Mouse (Mus musculus): Measurements from ENCODE around the gene Macrod1. TPM values are rescaled to one million over a fixed set of nuclear protein-coding genes. Genes with fewer than 3 reads are reported as not detected.

The Macrod1 gene
- polyA plus RNA-seq, 1 experiment from 2014 or later, result 5.5 TPM

DNA sequence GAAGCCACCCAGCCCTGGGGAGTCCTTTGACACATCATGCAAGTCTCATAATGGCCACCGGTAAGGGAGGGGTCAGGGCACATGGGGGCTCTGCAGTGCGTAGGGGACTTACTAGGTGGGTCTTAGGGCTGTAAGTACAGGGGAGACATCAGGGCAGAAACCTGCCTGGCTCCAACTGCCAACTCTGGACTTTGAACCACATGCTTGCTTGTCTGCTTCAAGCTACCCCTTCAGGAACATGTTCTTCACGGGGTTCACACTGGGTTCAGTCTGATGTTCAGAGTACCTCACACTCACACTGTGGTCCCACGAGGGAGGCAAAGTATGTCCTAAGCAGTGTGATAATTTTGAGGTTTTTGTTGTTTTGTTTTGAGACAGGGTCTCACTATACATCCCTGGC lies 82.7 kb downstream of the Macrod1 start:
- H3K36me3 ChIP-seq, result no peaks in the 10 kb centered on the region

DNA sequence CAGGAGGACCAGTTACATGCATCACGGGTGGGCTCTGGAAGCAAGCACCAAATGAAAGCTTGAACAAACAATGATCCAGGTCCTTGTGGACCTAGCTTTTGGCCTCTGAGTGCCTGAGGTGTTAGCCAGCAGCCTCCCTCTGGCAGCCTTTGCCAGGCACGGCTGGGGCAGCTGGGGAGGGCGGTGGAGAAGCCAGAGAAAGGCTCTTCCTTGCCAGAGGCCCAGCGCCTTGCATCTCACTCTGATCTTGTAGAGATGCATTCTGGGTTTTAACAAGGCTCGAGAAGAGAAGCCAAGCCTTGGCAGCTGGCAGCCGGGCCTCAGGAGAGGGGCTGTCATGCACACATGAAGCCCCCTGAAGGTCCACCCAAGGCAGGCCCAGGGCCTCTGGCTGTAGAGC lies 83.8 kb downstream of the Macrod1 start:
- WGBS, result 26% methylated on average over 6 of the region's 6 CpGs
- Histone ChIP-seq H3K36me3 (no peaks in the 10 kb centered on the region), H3K4me3 (no peak overlapping the region), H3K27me3 (peaks cover under 1% of the 10 kb centered on the region; the same call in 1 of the 2 replicates), H3K27ac (replicated peaks) (peak overlapping the region; percentile 64), H3K4me2 (no peak overlapping the region), H3K9ac (peak overlapping the region; percentile 9; the same call in 1 of the 2 replicates), H3K9me3 (no peaks in the 10 kb centered on the region), H3K4me1 (replicated peaks) (peaks cover 87% of the 10 kb centered on the region)
- ATAC-seq (ENCODE audit: low FRiP score, low read depth), result no peak

More for the DNA sequence above, 82.7 kb downstream of the Macrod1 start:
- Histone ChIP-seq H3K27ac (replicated peaks) (0 out of 2 replicates have a peak overlapping the region, but pooled peaks have one; percentile 10), H3K4me3 (no peak overlapping the region), H3K4me1 (replicated peaks) (peaks cover 98% of the 10 kb centered on the region), H3K9me3 (no peaks in the 10 kb centered on the region), H3K27me3 (no peaks in the 10 kb centered on the region), H3K4me2 (no peak overlapping the region), H3K9ac (no peak overlapping the region)
- no peak for ATAC-seq (ENCODE audit: low FRiP score, low read depth)
- WGBS, result 72% methylated on average over 4 of the region's 4 CpGs

DNA sequence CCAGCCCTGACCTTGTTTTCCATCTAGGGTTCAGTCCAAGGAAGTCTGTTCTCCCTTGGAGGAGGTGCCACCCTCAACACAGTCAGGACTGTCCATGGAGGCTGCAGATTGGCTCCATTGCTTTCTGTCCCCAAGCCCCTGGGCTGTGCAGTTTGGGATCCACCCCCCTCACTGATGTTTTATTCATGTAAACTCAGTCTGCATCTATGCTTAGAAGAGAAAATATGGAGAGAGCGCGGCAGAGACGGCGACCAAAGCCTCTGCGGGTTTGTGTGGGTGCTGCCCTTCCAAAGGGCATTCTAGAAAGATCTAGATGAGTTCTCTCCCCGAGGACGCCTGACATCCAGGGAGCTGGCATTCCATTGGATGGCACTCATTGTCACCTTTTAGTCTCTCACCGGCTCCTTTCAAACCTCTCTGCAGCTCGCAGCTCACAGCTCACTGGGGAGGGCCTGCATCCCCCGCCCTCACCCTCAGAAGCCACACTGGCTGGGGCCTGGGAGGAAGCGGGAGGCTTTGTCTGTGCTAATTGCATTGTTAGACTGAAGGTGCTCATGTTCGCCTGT lies 84.3 kb downstream of the Macrod1 start:
- ATAC-seq (ENCODE audit: low FRiP score, low read depth), result no peak
- H3K4me2 ChIP-seq, result no peak overlapping the region
- 23% methylated on average over 12 of the region's 12 CpGs for WGBS

DNA sequence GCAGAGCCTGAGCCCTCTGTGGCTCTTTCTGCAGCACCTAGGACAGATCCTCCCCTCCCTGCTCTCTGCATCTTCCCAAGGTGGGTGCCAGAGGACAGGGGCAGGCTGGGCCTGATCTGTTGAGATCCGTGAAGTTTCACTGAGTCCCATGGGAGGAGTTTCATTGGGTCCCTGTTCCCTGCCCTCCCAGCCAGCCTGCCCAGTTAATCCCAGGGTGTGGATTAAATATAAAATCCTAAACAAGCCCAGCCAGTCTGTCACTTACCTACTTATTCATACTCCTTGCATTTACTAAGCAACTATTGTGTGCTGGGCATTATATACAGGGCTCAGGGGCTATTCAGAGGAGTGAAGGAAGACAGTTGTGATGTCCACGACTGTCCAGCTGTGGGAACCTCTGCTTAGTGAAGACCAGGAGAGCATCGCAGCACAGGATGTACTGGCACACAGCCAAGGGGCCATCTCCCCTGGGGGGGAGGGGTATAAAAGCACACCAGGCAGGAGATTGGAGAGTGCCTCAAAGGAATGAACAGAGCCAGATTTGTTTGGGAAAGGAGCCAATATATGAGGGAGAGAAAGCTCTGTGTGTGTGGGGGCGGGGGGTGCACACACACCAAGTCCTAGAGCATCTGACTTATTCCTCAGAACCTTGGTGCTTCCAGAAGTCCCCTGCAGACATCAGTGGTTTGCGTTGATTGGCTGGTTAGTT lies 85.8 kb downstream of the Macrod1 start:
- 0 out of 2 replicates have a peak overlapping the region, but pooled peaks have one; percentile 0 for H3K27ac ChIP-seq (replicated peaks)
- H3K36me3 ChIP-seq, result no peaks in the 10 kb centered on the region
- peak; percentile 13; the same call in 1 of the 2 replicates for ATAC-seq (ENCODE audit: low FRiP score, low read depth)
- no peaks in the 10 kb centered on the region for H3K9me3 ChIP-seq
- no peak overlapping the region for H3K9ac ChIP-seq
- peaks cover 8% of the 10 kb centered on the region; the same call in 1 of the 2 replicates for H3K27me3 ChIP-seq
- H3K4me3 ChIP-seq, result no peak overlapping the region
- peaks cover 79% of the 10 kb centered on the region for H3K4me1 ChIP-seq (replicated peaks)
- H3K4me2 ChIP-seq, result no peak overlapping the region
- WGBS, result 43% methylated on average over 5 of the region's 5 CpGs

More for the DNA sequence above, 84.3 kb downstream of the Macrod1 start:
- Histone ChIP-seq H3K27ac (replicated peaks) (peak overlapping the region; percentile 64), H3K36me3 (no peaks in the 10 kb centered on the region), H3K9me3 (no peaks in the 10 kb centered on the region), H3K4me1 (replicated peaks) (peaks cover 81% of the 10 kb centered on the region), H3K4me3 (no peak overlapping the region), H3K27me3 (peaks cover 6% of the 10 kb centered on the region; the same call in 1 of the 2 replicates), H3K9ac (peak overlapping the region; percentile 9; the same call in 1 of the 2 replicates)

DNA sequence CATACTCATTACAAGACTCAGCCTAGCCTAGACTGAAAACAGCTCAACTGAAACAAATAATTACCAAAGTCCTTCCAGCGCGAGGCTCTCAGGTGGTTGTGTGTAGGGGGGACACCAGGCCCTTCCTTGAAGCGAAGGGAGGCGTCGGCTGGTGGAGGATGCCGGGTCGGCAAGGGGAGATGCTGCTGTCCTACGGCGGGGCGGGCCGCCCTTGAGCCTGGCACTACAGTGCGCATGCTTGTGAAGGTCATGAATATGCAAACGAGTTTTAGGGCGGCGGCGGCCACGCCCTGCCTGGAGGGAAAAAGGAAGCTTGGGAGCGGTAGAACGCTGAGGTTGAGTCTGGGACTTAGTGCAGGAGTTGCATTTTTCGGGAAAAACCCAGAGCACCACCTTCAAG lies 87.2 kb downstream of the Macrod1 start:
- H3K4me2 ChIP-seq, result peak overlapping the region; percentile 55
- peak overlapping the region; percentile 30; the same call in 1 of the 2 replicates for H3K9ac ChIP-seq
- peaks cover 8% of the 10 kb centered on the region; the same call in 1 of the 2 replicates for H3K27me3 ChIP-seq
- H3K9me3 ChIP-seq, result no peaks in the 10 kb centered on the region
- WGBS, result 1% methylated on average over 20 of the region's 20 CpGs
- no peak for ATAC-seq (ENCODE audit: low FRiP score, low read depth)
- peaks cover 78% of the 10 kb centered on the region for H3K4me1 ChIP-seq (replicated peaks)
- peak overlapping the region; percentile 23; the same call in 1 of the 2 replicates for H3K27ac ChIP-seq (replicated peaks)
- H3K36me3 ChIP-seq, result no peaks in the 10 kb centered on the region
- H3K4me3 ChIP-seq, result peak overlapping the region; percentile 25

DNA sequence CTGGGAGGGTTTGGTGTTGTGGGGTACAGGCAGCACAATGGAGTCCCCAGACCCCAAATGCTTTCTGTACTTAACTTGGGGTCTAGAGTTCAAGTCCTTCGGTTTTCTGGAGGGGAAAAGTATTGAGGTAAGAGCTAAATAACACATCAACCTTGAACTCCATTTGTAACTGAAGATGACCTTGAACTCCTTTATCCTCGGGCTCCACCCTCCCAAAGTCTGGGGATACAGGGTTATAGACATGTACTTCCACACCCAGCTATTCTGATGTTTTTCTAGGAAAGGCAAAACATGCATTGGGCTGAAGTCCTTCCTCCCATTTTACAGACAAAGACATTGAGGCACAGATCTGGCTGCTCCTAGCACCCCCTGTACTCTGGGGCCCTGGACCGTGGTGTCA lies 87.8 kb downstream of the Macrod1 start:
- Histone ChIP-seq H3K4me3 (no peak overlapping the region), H3K9ac (no peak overlapping the region), H3K4me1 (replicated peaks) (peaks cover 79% of the 10 kb centered on the region), H3K27ac (replicated peaks) (no peak overlapping the region), H3K27me3 (peaks cover 8% of the 10 kb centered on the region; the same call in 1 of the 2 replicates), H3K9me3 (no peaks in the 10 kb centered on the region), H3K4me2 (no peak overlapping the region), H3K36me3 (no peaks in the 10 kb centered on the region)
- 66% methylated on average over 3 of the region's 3 CpGs for WGBS
- no peak for ATAC-seq (ENCODE audit: low FRiP score, low read depth)

DNA sequence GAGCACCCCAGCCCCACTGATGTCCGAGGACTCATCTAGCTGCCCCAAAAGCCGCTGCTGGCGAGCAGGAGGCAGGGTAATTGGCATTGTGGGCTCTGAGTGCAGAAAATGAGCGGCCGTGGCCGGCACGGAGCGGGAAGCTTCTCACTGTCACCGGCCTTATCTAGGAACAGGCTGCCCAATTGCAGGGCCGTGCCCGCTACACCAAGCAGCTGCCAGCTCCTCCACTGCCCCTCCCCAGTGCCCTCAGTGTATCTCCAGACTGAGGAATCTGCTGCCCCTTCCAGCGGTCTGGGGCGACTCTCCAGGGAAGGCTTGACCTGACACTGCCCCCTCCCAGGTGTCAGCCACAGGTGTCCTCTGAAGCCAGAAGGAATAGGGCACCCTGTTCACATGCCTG lies 89.8 kb downstream of the Macrod1 start:
- H3K4me1 ChIP-seq (replicated peaks), result peaks cover 77% of the 10 kb centered on the region
- ATAC-seq (ENCODE audit: low FRiP score, low read depth), result no peak
- H3K4me3 ChIP-seq, result no peak overlapping the region
- WGBS, result 64% methylated on average over 13 of the region's 13 CpGs
- H3K9ac ChIP-seq, result no peak overlapping the region
- H3K36me3 ChIP-seq, result no peaks in the 10 kb centered on the region
- no peak overlapping the region for H3K27ac ChIP-seq (replicated peaks)
- no peak overlapping the region for H3K4me2 ChIP-seq
- H3K27me3 ChIP-seq, result peaks cover 8% of the 10 kb centered on the region; the same call in 1 of the 2 replicates
- H3K9me3 ChIP-seq, result no peaks in the 10 kb centered on the region

DNA sequence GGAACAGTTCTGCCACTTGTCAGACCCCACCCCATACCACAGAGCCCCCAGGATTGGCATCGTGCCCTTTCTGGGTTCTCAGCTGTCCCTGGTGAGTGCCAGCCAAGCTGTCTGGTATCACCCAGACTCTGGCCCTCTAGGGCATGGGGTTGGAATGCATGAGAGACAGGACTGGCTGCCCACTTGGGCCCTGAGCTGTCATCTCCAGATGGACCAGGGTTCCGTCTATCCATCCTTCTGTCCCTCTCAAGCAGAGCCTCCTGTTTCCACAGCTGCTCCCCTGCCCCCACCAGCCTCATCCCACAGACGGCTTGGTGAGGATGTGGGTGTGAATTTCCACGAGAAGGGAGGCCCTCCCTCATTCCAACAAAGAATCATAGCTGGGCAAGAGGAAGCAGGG lies 91.5 kb downstream of the Macrod1 start:
- Histone ChIP-seq H3K9ac (no peak overlapping the region), H3K27ac (replicated peaks) (no peak overlapping the region), H3K9me3 (no peaks in the 10 kb centered on the region), H3K27me3 (peaks cover 8% of the 10 kb centered on the region; the same call in 1 of the 2 replicates), H3K36me3 (no peaks in the 10 kb centered on the region), H3K4me3 (no peak overlapping the region), H3K4me1 (replicated peaks) (peaks cover 71% of the 10 kb centered on the region), H3K4me2 (no peak overlapping the region)
- 0 out of 2 replicates have a peak, but pooled peaks have one; percentile 11 for ATAC-seq (ENCODE audit: low FRiP score, low read depth)
- 38% methylated on average over 4 of the region's 4 CpGs for WGBS

DNA sequence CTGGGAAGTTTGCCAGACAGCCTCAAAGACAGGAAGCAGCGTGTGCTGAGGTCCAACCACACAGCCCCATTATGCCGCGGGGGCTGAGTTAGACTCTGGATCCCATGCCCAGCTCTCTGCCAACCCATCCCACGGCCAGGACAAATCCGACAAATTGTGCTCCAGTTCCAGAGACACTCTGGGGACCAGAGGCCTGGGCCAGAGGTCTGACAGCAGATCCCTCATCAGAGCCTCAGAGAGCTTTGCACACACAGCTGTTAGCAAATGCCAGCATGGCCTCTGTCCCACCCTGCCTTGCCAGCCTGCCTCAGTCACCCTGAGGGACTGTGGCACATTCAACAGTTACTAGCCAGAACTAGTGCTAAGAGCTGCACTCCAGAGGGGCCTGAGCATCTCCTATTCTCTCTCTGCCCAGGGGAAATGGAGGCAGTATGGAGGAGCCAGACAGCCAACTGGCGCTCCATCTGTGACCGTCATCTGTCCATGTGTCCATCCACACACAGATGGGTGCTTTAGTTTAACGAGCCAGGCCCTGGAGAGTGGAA lies 92.0 kb downstream of the Macrod1 start:
- Histone ChIP-seq H3K9ac (no peak overlapping the region), H3K4me3 (no peak overlapping the region), H3K27me3 (peaks cover 8% of the 10 kb centered on the region; the same call in 1 of the 2 replicates), H3K4me2 (no peak overlapping the region), H3K9me3 (no peaks in the 10 kb centered on the region), H3K27ac (replicated peaks) (no peak overlapping the region), H3K36me3 (no peaks in the 10 kb centered on the region), H3K4me1 (replicated peaks) (peaks cover 71% of the 10 kb centered on the region)
- WGBS, result 55% methylated on average over 8 of the region's 8 CpGs
- no peak for ATAC-seq (ENCODE audit: low FRiP score, low read depth)

DNA sequence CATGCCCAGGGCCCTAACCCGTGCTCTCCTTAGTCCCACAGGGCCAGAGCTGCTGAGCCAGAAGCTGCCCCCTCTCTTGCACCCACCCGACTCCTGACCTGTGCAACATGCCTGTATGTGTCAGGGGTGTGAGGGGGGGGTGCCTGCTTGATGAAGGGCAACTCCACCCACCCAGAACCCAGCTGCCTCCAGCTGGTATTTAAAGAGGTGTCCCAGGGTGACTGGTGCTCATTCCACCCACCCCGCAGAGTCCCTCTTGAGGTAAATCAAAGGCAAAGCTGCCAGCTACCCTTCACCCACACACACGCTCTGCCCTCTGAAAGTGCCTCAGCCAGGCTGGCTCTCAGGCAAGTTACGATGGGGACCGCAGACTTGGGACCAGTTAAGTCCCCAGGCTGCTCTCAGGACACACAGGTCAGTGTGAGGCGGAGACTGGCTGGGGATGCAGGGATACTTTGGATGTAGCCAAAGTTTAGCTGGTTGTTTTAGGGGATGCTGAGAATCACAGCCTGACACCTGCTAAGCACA lies 92.6 kb downstream of the Macrod1 start:
- Histone ChIP-seq H3K4me1 (replicated peaks) (peaks cover 67% of the 10 kb centered on the region), H3K27me3 (peaks cover 8% of the 10 kb centered on the region; the same call in 1 of the 2 replicates), H3K9me3 (no peaks in the 10 kb centered on the region), H3K4me2 (no peak overlapping the region), H3K9ac (no peak overlapping the region), H3K4me3 (no peak overlapping the region), H3K36me3 (no peaks in the 10 kb centered on the region), H3K27ac (replicated peaks) (no peak overlapping the region)
- ATAC-seq (ENCODE audit: low FRiP score, low read depth), result no peak
- WGBS, result 58% methylated on average over 7 of the region's 7 CpGs

DNA sequence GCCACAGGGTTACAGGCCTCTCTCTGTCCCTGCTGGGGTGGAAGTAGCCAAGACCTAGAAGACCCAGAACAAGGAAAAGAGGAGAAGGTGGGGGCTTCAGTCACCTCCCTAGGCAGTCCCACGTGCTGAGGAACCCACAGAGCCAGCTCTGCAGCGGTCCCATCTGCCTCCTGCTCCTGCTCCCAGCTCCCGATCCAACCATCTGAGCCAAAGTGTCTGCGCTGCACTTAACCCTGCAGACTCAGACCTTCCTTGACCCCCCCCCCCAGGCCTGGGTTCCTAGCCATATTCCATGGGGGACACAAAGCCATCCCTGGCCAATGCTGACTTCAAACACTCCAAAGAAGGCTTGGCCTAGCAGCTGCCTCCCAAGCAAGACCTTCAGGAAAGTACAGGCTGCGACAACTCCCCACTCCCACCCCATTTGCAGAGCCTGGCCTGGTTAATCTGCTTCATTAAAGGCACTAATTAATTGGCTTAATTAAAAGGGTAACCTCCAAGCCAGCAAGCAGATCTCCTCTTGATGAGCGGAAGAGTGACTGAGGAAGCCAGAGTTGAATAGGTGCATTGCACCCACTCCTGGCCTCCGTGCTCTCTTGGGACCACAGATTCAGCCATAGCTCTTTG lies 94.8 kb downstream of the Macrod1 start:
- ATAC-seq (ENCODE audit: low FRiP score, low read depth), result no peak
- Histone ChIP-seq H3K27ac (replicated peaks) (no peak overlapping the region), H3K4me3 (no peak overlapping the region), H3K9ac (no peak overlapping the region), H3K4me1 (replicated peaks) (peaks cover 77% of the 10 kb centered on the region), H3K36me3 (no peaks in the 10 kb centered on the region), H3K4me2 (no peak overlapping the region), H3K27me3 (no peaks in the 10 kb centered on the region), H3K9me3 (no peaks in the 10 kb centered on the region)
- 56% methylated on average over 7 of the region's 7 CpGs for WGBS
